In genomic region chr13:75712544-75712943, GRCm38 (mm10) we compare ENCODE assay signal across 6 mouse cellular contexts. TPM values are rescaled to one million over a fixed set of nuclear protein-coding genes. Genes with fewer than 3 reads are reported as not detected.
DNase-seq lines count a peak whose midpoint lies in the region; ATAC-seq and TF ChIP-seq lines count a peak whose summit lies in the region.
"Not testable (repeated sequence)": the region's sequence is repeated elsewhere in the genome, so short reads cannot be mapped to it uniquely, and the experiment has no call there.

No protein-coding gene starts in this region.

- not testable (repeated sequence) for DNase-seq in CH12.LX (ENCODE audit: extremely low read depth); ES-E14 (ENCODE audit: low read depth, low spot score); liver, embryonic 13.5 days; liver, embryonic 14.5 days (ENCODE audit: low read depth in 3 of 3, low spot score in 3 of 3)

- dilution Hi-C loops in CH12.LX (cut with MboI; ENCODE audit: extremely low pct_ligation_motif_present, extremely low pct_unique_long_range_greater_than_20kb, low sequenced_read_pairs) = not testable (repeated sequence)

- H3K79me2 ChIP-seq in CH12.LX (replicated peaks; ENCODE audit: control insufficient read depth, extremely low read depth, insufficient read depth, poor library complexity, severe bottlenecking) = peaks cover 88% of the 10 kb centered on the region

- TF ChIP-seq POLR2A in CH12.LX (IDR thresholded peaks at IDR 0.05; ENCODE audit: low read depth, low read length) = not testable (repeated sequence)

- H3K4me2 ChIP-seq in CH12.LX (ENCODE audit: insufficient read depth, low read depth, poor library complexity, severe bottlenecking) = 0 out of 2 replicates have a peak overlapping the region, but pooled peaks have one; percentile 73
- H3K4me2 ChIP-seq in liver, embryonic 12.5 days = peak overlapping the region; percentile 80
- H3K4me2 ChIP-seq in liver, embryonic 13.5 days = peak overlapping the region; percentile 59
- H3K4me2 ChIP-seq in liver, embryonic 14.5 days (ENCODE audit: low read depth) = peak overlapping the region; percentile 95
- H3K4me2 ChIP-seq in liver, embryonic 15.5 days = peak overlapping the region; percentile 72; the same call in 1 of the 2 replicates

- H3K27ac ChIP-seq in CH12.LX (ENCODE audit: insufficient read depth, low read depth); ES-E14 (ENCODE audit: insufficient read depth, low read depth, low read length, poor library complexity, severe bottlenecking); liver, embryonic 12.5 days; liver, embryonic 13.5 days; liver, embryonic 14.5 days; liver, embryonic 15.5 days (replicated peaks): not testable (repeated sequence)

- not testable (repeated sequence) for H3K4me3 ChIP-seq in CH12.LX (replicated peaks in 1 of 3; ENCODE audit: low read depth in 2 of 3, low read length in 2 of 3, poor library complexity in 1 of 3); ES-E14 (ENCODE audit: insufficient read depth in 1 of 2, low read depth in 1 of 2, low read length in 2 of 2, poor library complexity in 1 of 2, severe bottlenecking in 1 of 2); liver, embryonic 12.5 days; liver, embryonic 13.5 days (replicated peaks); liver, embryonic 14.5 days (ENCODE audit: insufficient read depth in 1 of 2, low read depth in 2 of 2, low read length in 2 of 2); liver, embryonic 15.5 days (replicated peaks)

- H3K27me3 ChIP-seq in CH12.LX (replicated peaks); liver, embryonic 12.5 days (replicated peaks); liver, embryonic 13.5 days; liver, embryonic 14.5 days (ENCODE audit: control insufficient read depth, insufficient read depth, low read length); liver, embryonic 15.5 days: not testable (repeated sequence)

- 72% methylated on average over 5 of the region's 5 CpGs for WGBS in liver, embryonic 12.5 days (ENCODE audit: insufficient replicate concordance)
- WGBS in liver, embryonic 13.5 days (ENCODE audit: insufficient replicate concordance) = 72% methylated on average over 5 of the region's 5 CpGs
- WGBS in liver, embryonic 14.5 days (ENCODE audit: insufficient replicate concordance) = 74% methylated on average over 3 of the region's 5 CpGs
- 77% methylated on average over 5 of the region's 5 CpGs for WGBS in liver, embryonic 15.5 days (ENCODE audit: insufficient replicate concordance)

- not testable (repeated sequence) for H3K36me3 ChIP-seq in CH12.LX (replicated peaks in 1 of 2; ENCODE audit: control insufficient read depth in 1 of 2, insufficient read depth in 1 of 2, low read length in 1 of 2); ES-E14 (ENCODE audit: control insufficient read depth, insufficient read depth, low read length, poor library complexity, severe bottlenecking)
- H3K36me3 ChIP-seq in liver, embryonic 12.5 days = peaks cover 52% of the 10 kb centered on the region
- peaks cover 27% of the 10 kb centered on the region for H3K36me3 ChIP-seq in liver, embryonic 13.5 days
- H3K36me3 ChIP-seq in liver, embryonic 14.5 days (replicated peaks; ENCODE audit: control insufficient read depth, insufficient read depth, low read depth) = peaks cover 37% of the 10 kb centered on the region
- H3K36me3 ChIP-seq in liver, embryonic 15.5 days (replicated peaks) = peaks cover 23% of the 10 kb centered on the region

- in situ Hi-C loops in CH12.LX (cut with MboI; ENCODE audit: low pct_ligation_motif_present, low pct_unique_long_range_greater_than_20kb, low sequenced_read_pairs) = loop anchor here (25.0 kb wide), 1 partner anchor 475 kb away; no protein-coding TSS in a partner anchor
- in situ Hi-C loops in ES-E14 (cut with MboI; ENCODE audit: low sequenced_read_pairs in 2 of 2, unreplicated experiment in 2 of 2) = not testable (repeated sequence)

- not testable (repeated sequence) for TF ChIP-seq RAD21 in CH12.LX (IDR thresholded peaks at IDR 0.05; ENCODE audit: low read depth, low read length)

- H3K4me1 ChIP-seq in CH12.LX (ENCODE audit: control insufficient read depth in 1 of 2, insufficient read depth in 2 of 2) (peaks cover 9 to 49% of the 10 kb centered on the region in 2 experiments), ES-E14 (ENCODE audit: control insufficient read depth in 2 of 2, insufficient read depth in 2 of 2, low read length in 2 of 2, poor library complexity in 1 of 2) (peaks cover 5 to 16% of the 10 kb centered on the region in 2 experiments; a peak in 3 of 4 replicates)
- H3K4me1 ChIP-seq in liver, embryonic 12.5 days = peaks cover 81% of the 10 kb centered on the region
- H3K4me1 ChIP-seq in liver, embryonic 13.5 days (replicated peaks) = peaks cover 83% of the 10 kb centered on the region
- peaks cover 49 to 58% of the 10 kb centered on the region in 2 experiments for H3K4me1 ChIP-seq in liver, embryonic 14.5 days (replicated peaks; ENCODE audit: control insufficient read depth in 2 of 2, insufficient read depth in 2 of 2, low read length in 1 of 2)
- peaks cover 80% of the 10 kb centered on the region for H3K4me1 ChIP-seq in liver, embryonic 15.5 days (replicated peaks)

- ATAC-seq in liver, embryonic 12.5 days; liver, embryonic 13.5 days (ENCODE audit: low read depth); liver, embryonic 14.5 days (ENCODE audit: insufficient read depth); liver, embryonic 15.5 days (ENCODE audit: insufficient read depth): not testable (repeated sequence)

- TF ChIP-seq EP300 in CH12.LX (IDR thresholded peaks at IDR 0.05; ENCODE audit: low read length); liver, embryonic 14.5 days (IDR thresholded peaks at IDR 0.05; ENCODE audit: low read depth): not testable (repeated sequence)

- not testable (repeated sequence) for H3K9me3 ChIP-seq in CH12.LX (replicated peaks; ENCODE audit: low read length); ES-E14 (ENCODE audit: control insufficient read depth, insufficient read depth, low read depth, low read length); liver, embryonic 12.5 days (replicated peaks); liver, embryonic 13.5 days (replicated peaks); liver, embryonic 14.5 days (ENCODE audit: control insufficient read depth, low read length); liver, embryonic 15.5 days (replicated peaks)

- not testable (repeated sequence) for TF ChIP-seq CTCF in CH12.LX (conservative IDR thresholded peaks at IDR 0.05 in 1 of 2, IDR thresholded peaks at IDR 0.05 in 1 of 2; ENCODE audit: low read depth in 2 of 2, low read length in 2 of 2); liver, embryonic 14.5 days (IDR thresholded peaks at IDR 0.05; ENCODE audit: low read depth)

- not testable (repeated sequence) for H3K9ac ChIP-seq in CH12.LX (ENCODE audit: insufficient read depth, low read depth); ES-E14 (ENCODE audit: insufficient read depth, low read depth, low read length, poor library complexity, severe bottlenecking); liver, embryonic 12.5 days; liver, embryonic 13.5 days; liver, embryonic 14.5 days (replicated peaks); liver, embryonic 15.5 days

TF ChIP-seq in CH12.LX, 34 proteins besides CTCF, POLR2A, EP300 and RAD21:
- TF ChIP-seq ZNF384 (IDR thresholded peaks at IDR 0.05; ENCODE audit: low read depth, low read length) = peak; percentile 62
TF ChIP-seq in CH12.LX: peak in this region for 1; not testable (repeated sequence) for 33.

TF ChIP-seq in ES-E14, 5 proteins besides CTCF, POLR2A, EP300 and RAD21:
- peak; percentile 83 for TF ChIP-seq ZNF384 (IDR thresholded peaks at IDR 0.05; ENCODE audit: low read depth, low read length)
TF ChIP-seq in ES-E14: peak in this region for 1; not testable (repeated sequence) for 4.

RNA-seq across cellular contexts. Expression of gene Ell2, which starts 6.0 kb away (rescaled TPM):
- total RNA-seq in CH12.LX (2012; rRNA removed) (44.4 and 63.4 TPM in 2 replicates), CH12.LX (2014; rRNA removed) (50.9 and 51.3 TPM in 2 replicates), ES-E14 (2012; rRNA removed) (21.4 and 26.7 TPM in 2 replicates)
- 114 and 123 TPM in 2 replicates for polyA plus RNA-seq in CH12.LX (2012; ENCODE audit: insufficient read length, low read depth)
- polyA plus RNA-seq in liver, embryonic 12.5 days (2016; fragmentation: Nextera tagmentation; extraction: Ambion mirVana) = 59.6 and 66.2 TPM in 2 replicates
- 38.2 and 49.6 TPM in 2 replicates for polyA plus RNA-seq in liver, embryonic 13.5 days (2015; fragmentation: Nextera tagmentation; extraction: Ambion mirVana)
- polyA plus RNA-seq in liver, embryonic 14.5 days (2012; rRNA removed) = 20.2 and 30.5 TPM in 2 replicates
- polyA plus RNA-seq in liver, embryonic 14.5 days (2014; fragmentation: Nextera tagmentation; extraction: Ambion mirVana) = 41.2 and 44.0 TPM in 2 replicates
- polyA plus RNA-seq in liver, embryonic 15.5 days (2015; fragmentation: Nextera tagmentation; extraction: Ambion mirVana) = 34.0 and 34.2 TPM in 2 replicates
